Mouse (Mus musculus) bone marrow macrophage, adult 2 months (primary cell): ENCODE results near the gene BC067074. TPM values are rescaled to one million over a fixed set of nuclear protein-coding genes. Genes with fewer than 3 reads are reported as not detected.

Source experiments
- H3K27ac ChIP-seq: 2 replicates; pipeline ENCODE4 v1.5.1; 2012; ENCODE audit warnings: low read depth, low read length; ENCODE audit not compliant: insufficient read depth
- H3K4me1 ChIP-seq: 2 replicates; pipeline ENCODE4 v1.6.1; 2012; ENCODE audit warnings: low read length; ENCODE audit not compliant: control insufficient read depth, insufficient read depth
- H3K4me3 ChIP-seq: 2 replicates; pipeline ENCODE4 v1.5.1; 2012; ENCODE audit warnings: mild to moderate bottlenecking, low read length, moderate library complexity; ENCODE audit not compliant: insufficient read depth
- CTCF ChIP-seq: IDR thresholded peaks from 2 replicates; pipeline ENCODE4 v1.5.1; 2012; ENCODE audit warnings: low read depth, mild to moderate bottlenecking, low read length, moderate library complexity
- POLR2A ChIP-seq: IDR thresholded peaks from 2 replicates; pipeline ENCODE4 v1.6.1; 2012; ENCODE audit warnings: mild to moderate bottlenecking, low read depth, low read length, borderline replicate concordance
- polyA plus RNA-seq: library from polyadenylated mRNA; stranded (reverse); fragments of >200 nt; gene quantifications from 2 replicates; pipeline ENCODE4 v1.2.4, GENCODE M21; 2012; ENCODE audit not compliant: missing spikeins, insufficient read depth, insufficient read length

The BC067074 gene
- polyA plus RNA-seq, 1 experiment: not detected

- TF ChIP-seq CTCF (no peak), POLR2A (no peak)
- H3K27ac ChIP-seq: no peak overlapping the region
- peaks cover 35% of the 10 kb centered on the region for H3K4me1 ChIP-seq
- no peak overlapping the region for H3K4me3 ChIP-seq
These were observed 128.5 kb downstream of the BC067074 start for GRCm38 (mm10) chr13:113421472-113421871.

GRCm38 (mm10) chr13:113423825-113424224 is 130.9 kb downstream of the BC067074 start:
- H3K4me3 ChIP-seq: no peak overlapping the region
- H3K4me1 ChIP-seq: peaks cover 22% of the 10 kb centered on the region
- no peak for TF ChIP-seq CTCF
- no peak for TF ChIP-seq POLR2A
- peak overlapping the region; percentile 81 for H3K27ac ChIP-seq

- peaks cover 20% of the 10 kb centered on the region for H3K4me1 ChIP-seq
- H3K27ac ChIP-seq: no peak overlapping the region
- no peak for TF ChIP-seq CTCF
- TF ChIP-seq POLR2A: no peak
- no peak overlapping the region for H3K4me3 ChIP-seq
These were observed 132.9 kb downstream of the BC067074 start for GRCm38 (mm10) chr13:113425907-113426306.

Other genes with a start within 250 kb of the BC067074 start
- 1.1 TPM in 1 of 2 replicates, not detected in the other for gene Gpx8, start 246.7 kb upstream of the BC067074 start, polyA plus RNA-seq
- gene Gzma, start 192.2 kb upstream of the BC067074 start, polyA plus RNA-seq: not detected in 2 replicates
- gene Esm1, start 83.5 kb upstream of the BC067074 start, polyA plus RNA-seq: not detected in 2 replicates
- gene Gzmk, start 67.3 kb upstream of the BC067074 start, polyA plus RNA-seq: not detected in 2 replicates